Mouse (Mus musculus) liver, embryonic 14.5 days (tissue): ENCODE measurements around the gene Castor2. TPM values are rescaled to one million over a fixed set of nuclear protein-coding genes. Genes with fewer than 3 reads are reported as not detected.

ENCODE experiments used
- ATAC-seq: fragments of 200-750 bp; cut with Nextera tagmentation; 2 replicates; pipeline ENCODE4 v1.8.0; 2017; ENCODE audit warnings: moderate number of reproducible peaks, mild to moderate bottlenecking, moderate library complexity; ENCODE audit not compliant: insufficient read depth
- DNase-seq, 3 experiments: peaks; one replicate each; pipeline ENCODE4 v3.0.0-alpha.2; 2012 to 2013; ENCODE audit warnings: low read depth in 3 of 3, low spot score in 3 of 3
- H3K27ac ChIP-seq: fragments of 300-500 bp; sonication (generic); 2 replicates; pipeline ENCODE4 v1.5.1; 2014; ENCODE audit warnings: moderate library complexity, mild to moderate bottlenecking, control low read depth, inconsistent platforms
- H3K27me3 ChIP-seq: fragments of 300-500 bp; sonication (generic); 2 replicates; pipeline ENCODE4 v1.6.1; 2014; ENCODE audit warnings: mild to moderate bottlenecking, low read length, moderate library complexity; ENCODE audit not compliant: control insufficient read depth, insufficient read depth
- H3K36me3 ChIP-seq: fragments of 300-500 bp; sonication (generic); replicated peaks from 2 replicates; pipeline ENCODE4 v1.6.1; 2014; ENCODE audit warnings: low read depth; ENCODE audit not compliant: control insufficient read depth, insufficient read depth
- H3K4me1 ChIP-seq, 2 experiments: fragments of 200-500 bp in 1 of 2; fragments of 300-500 bp in 1 of 2; sonication (generic) in 1 of 2; replicated peaks; 2 replicates each; pipeline ENCODE4 v1.6.1; 2012 to 2014; ENCODE audit warnings: antibody characterized with exemption in 1 of 2, inconsistent platforms in 1 of 2, low read length in 1 of 2; ENCODE audit not compliant: control insufficient read depth in 2 of 2, insufficient read depth in 2 of 2
- H3K4me2 ChIP-seq: fragments of 300-500 bp; sonication (generic); 2 replicates; pipeline ENCODE4 v1.6.1; 2014; ENCODE audit warnings: low read depth, mild to moderate bottlenecking, control low read depth, moderate library complexity
- H3K4me3 ChIP-seq, 2 experiments: fragments of 200-500 bp in 1 of 2; fragments of 300-500 bp in 1 of 2; sonication (generic) in 1 of 2; 2 replicates each; pipeline ENCODE4 v1.5.1; 2012 to 2014; ENCODE audit warnings: low read depth in 2 of 2, low read length in 2 of 2, mild to moderate bottlenecking in 2 of 2, control low read depth in 1 of 2, inconsistent platforms in 1 of 2, moderate library complexity in 1 of 2; ENCODE audit not compliant: insufficient read depth in 1 of 2
- H3K9ac ChIP-seq: fragments of 300-500 bp; sonication (generic); replicated peaks from 2 replicates; pipeline ENCODE4 v1.6.1; 2014; ENCODE audit warnings: mild to moderate bottlenecking, control low read depth, moderate library complexity
- H3K9me3 ChIP-seq: fragments of 300-500 bp; sonication (generic); 2 replicates; pipeline ENCODE4 v1.6.1; 2016; ENCODE audit warnings: low read length, mixed read lengths; ENCODE audit not compliant: control insufficient read depth
- CTCF ChIP-seq: IDR thresholded peaks from 2 replicates; pipeline ENCODE4 v1.5.1; 2016; ENCODE audit warnings: antibody characterized with exemption, low read depth, control low read depth
- EP300 ChIP-seq: IDR thresholded peaks from 2 replicates; pipeline ENCODE4 v1.6.1; 2016; ENCODE audit warnings: antibody characterized with exemption, low read depth
- WGBS: fragments of 180-500 bp; shearing (Covaris S2); extraction: QIAGEN DNeasy Blood & Tissue Kit; methylation state at CpG from one replicate; pipeline ENCODE4 v1.1.7; 2014; ENCODE audit not compliant: insufficient replicate concordance; 5-methylcytosine and 5-hydroxymethylcytosine counted together
- polyA plus RNA-seq, 2 experiments: library from polyadenylated mRNA; depleted of rRNA in 1 of 2; stranded (reverse) in 1 of 2; unstranded in 1 of 2; fragments of >200 nt; fragmentation: Nextera tagmentation in 1 of 2; extraction: Ambion mirVana in 1 of 2; gene quantifications; 2 replicates each; pipeline versions ENCODE4 v1.2.1 to v1.2.3; 2012 to 2014

Gene Castor2
- polyA plus RNA-seq, 2 experiments = 0.21 to 0.28 TPM

- no peak overlapping the region for H3K27ac ChIP-seq
- H3K4me2 ChIP-seq = no peak overlapping the region
- no peaks in the 10 kb centered on the region for H3K27me3 ChIP-seq
- ATAC-seq (no peak), DNase-seq (no peak)
- WGBS = 74% methylated on average over 4 of the region's 4 CpGs
- H3K4me3 ChIP-seq = no peak overlapping the region
- no peaks in the 10 kb centered on the region for H3K9me3 ChIP-seq
- H3K9ac ChIP-seq = no peak overlapping the region
- TF ChIP-seq EP300 (no peak), CTCF (no peak)
- H3K4me1 ChIP-seq = no peaks in the 10 kb centered on the region
- H3K36me3 ChIP-seq = no peaks in the 10 kb centered on the region; the same call in 1 of the 2 replicates
Measured at GRCm38 (mm10) chr5:134148153-134148552, 48.6 kb downstream of the Castor2 start.

GRCm38 (mm10) chr5:134151895-134152294, 52.4 kb downstream of the Castor2 start:
- Histone ChIP-seq H3K27ac (no peak overlapping the region), H3K9ac (no peak overlapping the region), H3K4me2 (no peak overlapping the region), H3K27me3 (no peaks in the 10 kb centered on the region), H3K36me3 (no peaks in the 10 kb centered on the region; the same call in 1 of the 2 replicates), H3K4me1 (no peaks in the 10 kb centered on the region), H3K9me3 (no peaks in the 10 kb centered on the region), H3K4me3 (no peak overlapping the region)
- DNase-seq (no peak), ATAC-seq (no peak)
- TF ChIP-seq CTCF (no peak), EP300 (no peak)
- WGBS = 74% methylated on average over 11 of the region's 11 CpGs

DNA sequence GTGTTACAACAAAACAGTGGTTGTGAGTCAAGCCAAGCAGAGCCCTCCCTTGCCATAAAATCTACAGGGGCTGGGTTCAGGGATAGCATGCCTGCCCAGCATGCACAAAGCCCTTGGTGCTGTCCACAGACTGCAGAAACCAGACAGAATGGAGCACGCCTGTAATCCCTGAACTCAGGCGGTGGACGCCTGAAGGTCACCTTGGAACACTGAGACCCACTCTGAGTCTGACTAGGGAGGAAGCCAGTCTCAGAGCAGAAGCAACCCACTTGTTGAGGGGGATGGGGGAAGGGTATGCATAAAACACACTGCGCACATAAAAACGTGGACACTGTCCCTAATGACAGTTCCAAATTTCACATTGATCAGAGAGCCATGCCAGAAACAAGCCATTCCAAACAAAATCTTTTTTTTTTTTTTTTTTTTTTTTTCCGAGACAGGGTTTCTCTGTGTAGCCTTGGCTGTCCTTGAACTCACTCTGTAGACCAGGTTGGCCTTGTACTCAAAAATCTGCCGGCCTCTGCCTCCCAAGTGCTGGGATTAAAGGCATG, 56.5 kb downstream of the Castor2 start:
- peaks cover 3% of the 10 kb centered on the region for H3K36me3 ChIP-seq
- WGBS = 77% methylated on average over 7 of the region's 7 CpGs
- ATAC-seq = no peak
- TF ChIP-seq EP300 (no peak), CTCF (no peak)
- H3K4me3 ChIP-seq = no peak overlapping the region
- no peak overlapping the region for H3K4me2 ChIP-seq
- no peaks in the 10 kb centered on the region for H3K9me3 ChIP-seq
- no peak overlapping the region for H3K9ac ChIP-seq
- no peaks in the 10 kb centered on the region for H3K4me1 ChIP-seq
- no peaks in the 10 kb centered on the region for H3K27me3 ChIP-seq
- H3K27ac ChIP-seq = no peak overlapping the region
- DNase-seq = no peak

DNA sequence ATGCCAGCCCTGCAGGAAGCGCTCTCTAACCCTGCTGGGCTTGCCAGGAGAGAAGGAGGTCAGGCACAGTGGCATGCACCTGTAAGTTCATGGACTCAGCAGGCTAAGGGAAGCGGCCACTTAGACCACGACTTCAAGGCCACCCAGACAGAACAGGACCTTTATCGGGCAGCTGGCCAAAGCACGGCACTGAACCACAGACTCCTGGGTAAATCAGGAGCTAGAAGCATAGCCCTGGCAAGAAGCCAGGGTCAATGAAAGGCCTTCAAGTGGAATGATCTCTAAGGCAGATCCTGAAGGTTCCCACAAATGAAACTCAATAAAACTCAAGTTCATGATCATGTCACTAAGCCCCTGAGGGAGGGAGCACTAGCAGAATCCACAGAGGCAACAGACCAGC, 65.2 kb downstream of the Castor2 start:
- Histone ChIP-seq H3K36me3 (peaks cover 3% of the 10 kb centered on the region), H3K27me3 (no peaks in the 10 kb centered on the region), H3K9me3 (no peaks in the 10 kb centered on the region), H3K4me3 (no peak overlapping the region), H3K9ac (no peak overlapping the region), H3K27ac (no peak overlapping the region), H3K4me1 (no peaks in the 10 kb centered on the region), H3K4me2 (no peak overlapping the region)
- WGBS = 77% methylated on average over 5 of the region's 5 CpGs
- no peak for TF ChIP-seq CTCF
- ATAC-seq = no peak
- no peak for DNase-seq

GRCm38 (mm10) chr5:134166642-134167041, 67.1 kb downstream of the Castor2 start:
- no peak overlapping the region for H3K9ac ChIP-seq
- no peaks in the 10 kb centered on the region for H3K27me3 ChIP-seq
- ATAC-seq (no peak), DNase-seq (no peak)
- no peaks in the 10 kb centered on the region for H3K9me3 ChIP-seq
- H3K4me3 ChIP-seq = no peak overlapping the region
- H3K4me1 ChIP-seq = no peaks in the 10 kb centered on the region
- H3K27ac ChIP-seq = no peak overlapping the region
- TF ChIP-seq CTCF = no peak
- TF ChIP-seq EP300 = no peak
- 67% methylated on average over 7 of the region's 7 CpGs for WGBS
- H3K36me3 ChIP-seq = no peaks in the 10 kb centered on the region; the same call in none of the 2 replicates
- H3K4me2 ChIP-seq = no peak overlapping the region
